ENCODE assay signal across 9 mouse cellular contexts in the genomic region with DNA sequence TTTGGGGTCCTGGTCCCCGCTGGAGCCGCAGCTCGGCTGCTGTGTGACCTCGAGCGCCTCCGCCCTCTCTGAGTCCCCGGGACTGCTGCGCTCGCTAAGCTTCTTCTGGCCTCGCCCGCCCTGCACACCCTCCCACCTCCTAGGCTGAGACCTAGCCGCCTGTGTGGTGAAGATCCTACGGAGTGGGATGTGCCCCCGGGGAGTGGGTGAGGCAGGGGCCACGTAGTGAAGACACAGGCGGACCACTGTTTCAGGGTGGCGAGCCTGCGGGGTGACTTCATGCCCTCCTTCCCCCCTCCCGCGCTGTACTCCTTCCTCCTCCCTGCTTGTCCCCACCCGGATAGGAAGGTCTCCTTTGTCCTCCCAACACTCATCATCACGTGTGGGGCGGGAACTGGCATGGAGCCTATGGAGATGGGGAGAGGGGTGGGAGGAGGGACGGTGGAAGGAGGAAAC. TPM values are rescaled to one million over a fixed set of nuclear protein-coding genes. Genes with fewer than 3 reads are reported as not detected.
A peak's percentile ranks its signal among the peaks of the same experiment; 100 is the strongest.
DNase-seq lines count a peak whose midpoint lies in the region; ATAC-seq and TF ChIP-seq lines count a peak whose summit lies in the region.
"Had no signal": no experiment of that assay in that cellular context is flagged by ENCODE, and none has a peak within 500 bp of the region (broad histone marks: within the 10 kb centered on the region; RNA-seq: fewer than 3 reads in every experiment).

No protein-coding gene starts in this region.

- peak; percentile 73 for ATAC-seq in forebrain, embryonic 11.5 days (replicated peaks; ENCODE audit: low FRiP score)

- H3K36me3 ChIP-seq in E14TG2a.4 (ENCODE audit: insufficient read depth, low read length): no peaks in the 10 kb centered on the region
- no peaks in the 10 kb centered on the region for H3K36me3 ChIP-seq in forebrain, embryonic 11.5 days (ENCODE audit: control insufficient read depth, insufficient read depth, low read length)

- intact Hi-C loops in heart, postnatal 36 days (cut with DNase I): loop anchor here (1.0 to 10.0 kb wide), 5 partner anchors 28 to 244 kb away; partner anchors contain the start of gene Cklf

- H3K9me3 ChIP-seq in E14TG2a.4 (ENCODE audit: low read length): no peaks in the 10 kb centered on the region
- H3K9me3 ChIP-seq in forebrain, embryonic 11.5 days (ENCODE audit: control insufficient read depth, low read length): no peaks in the 10 kb centered on the region

- H3K9ac ChIP-seq in forebrain, embryonic 11.5 days (ENCODE audit: low read length): peak overlapping the region; percentile 74

- WGBS in forebrain, embryonic 11.5 days: under 1% methylated on average over 22 of the region's 24 CpGs

- peaks cover 54% of the 10 kb centered on the region for H3K27me3 ChIP-seq in E14TG2a.4 (ENCODE audit: insufficient read depth, low read length)
- H3K27me3 ChIP-seq in forebrain, embryonic 11.5 days (ENCODE audit: control insufficient read depth, insufficient read depth, low read length): no peaks in the 10 kb centered on the region

- DNase-seq in adipocyte (ENCODE audit: low spot score): peak; percentile 81
- DNase-seq in forebrain, embryonic 11.5 days (ENCODE audit: low spot score): no peak
- peak; percentile 77 to 79 for DNase-seq in heart, postnatal 36 days
- peak; percentile 45 for DNase-seq in layer of hippocampus, adult 9-11 months
- DNase-seq in lung, postnatal 4 days: peak; percentile 85 to 89
- DNase-seq in right cerebral cortex, postnatal 10 days (ENCODE audit: low spot score in 2 of 2): peak; percentile 71 to 73
- no peak for DNase-seq in cerebellum, postnatal 36 days

- H3K4me1 ChIP-seq in E14TG2a.4 (replicated peaks; ENCODE audit: low read depth, low read length): peaks cover 22% of the 10 kb centered on the region
- H3K4me1 ChIP-seq in forebrain, embryonic 11.5 days (replicated peaks; ENCODE audit: control insufficient read depth, insufficient read depth, low read length): no peaks in the 10 kb centered on the region; the same call in 1 of the 2 replicates

- no peak for TF ChIP-seq CTCF in E14TG2a.4 (conservative IDR thresholded peaks at IDR 0.05; ENCODE audit: low read length)

- peak overlapping the region; percentile 81 for H3K4me3 ChIP-seq in E14TG2a.4 (replicated peaks; ENCODE audit: low read length)
- H3K4me3 ChIP-seq in forebrain, embryonic 11.5 days (ENCODE audit: low read depth, low read length): peak overlapping the region; percentile 55

- peak overlapping the region; percentile 85 for H3K4me2 ChIP-seq in forebrain, embryonic 11.5 days (ENCODE audit: low read depth, low read length, severe bottlenecking)

- peak overlapping the region; percentile 31; the same call in 1 of the 2 replicates for H3K27ac ChIP-seq in forebrain, embryonic 11.5 days (ENCODE audit: low read depth, low read length)

RNA-seq across cellular contexts. Expression of gene Cmtm3, which starts 1.9 kb away (rescaled TPM):
- 66.8 and 70.9 TPM in 2 replicates for polyA plus RNA-seq in forebrain, embryonic 11.5 days (2014; fragmentation: Nextera tagmentation; extraction: Ambion mirVana)
- 10 to 100 TPM; 14.4 to 15.7 TPM for total RNA-seq in heart, postnatal 36 days (2021)

RNA-seq across cellular contexts. Expression of gene Cmtm2b, which starts 19.1 kb away (rescaled TPM):
- polyA plus RNA-seq in forebrain, embryonic 11.5 days (2014; fragmentation: Nextera tagmentation; extraction: Ambion mirVana): not detected in 2 replicates
- total RNA-seq in heart, postnatal 36 days (2021): not detected
- total RNA-seq: layer of hippocampus, adult 18-20 months had no signal

RNA-seq across cellular contexts. Expression of gene Gm11020, which starts 19.8 kb away (rescaled TPM):
- polyA plus RNA-seq in forebrain, embryonic 11.5 days (2014; fragmentation: Nextera tagmentation; extraction: Ambion mirVana): not detected in 2 replicates
- not detected for total RNA-seq in heart, postnatal 36 days (2021)
- total RNA-seq: layer of hippocampus, adult 18-20 months had no signal

RNA-seq across cellular contexts. Expression of gene Cmtm1, which starts 31.2 kb away (rescaled TPM):
- not detected in 2 replicates for polyA plus RNA-seq in forebrain, embryonic 11.5 days (2014; fragmentation: Nextera tagmentation; extraction: Ambion mirVana)
- total RNA-seq in heart, postnatal 36 days (2021): not detected
- total RNA-seq: layer of hippocampus, adult 18-20 months had no signal

RNA-seq across cellular contexts. Expression of gene Gm45711, which starts 31.3 kb away (rescaled TPM):
- polyA plus RNA-seq in forebrain, embryonic 11.5 days (2014; fragmentation: Nextera tagmentation; extraction: Ambion mirVana): not detected in 2 replicates
- total RNA-seq in heart, postnatal 36 days (2021): not detected
- total RNA-seq: layer of hippocampus, adult 18-20 months had no signal

Comparison
In these comparisons a context has a peak if more than half of its experiments do, and no peak if none do; other contexts are left out.
1. DNase-seq: peak in adipocyte (single experiment), heart, postnatal 36 days (2 of 2), layer of hippocampus, adult 9-11 months (single experiment), lung, postnatal 4 days (2 of 2) and right cerebral cortex, postnatal 10 days (2 of 2); none in forebrain, embryonic 11.5 days (single experiment) and cerebellum, postnatal 36 days (0 of 2).